Mouse (Mus musculus): ENCODE results near the gene Pabpc1l.
"Not testable (repeated sequence)": the region's sequence is repeated elsewhere in the genome, so short reads cannot be mapped to it uniquely, and the experiment has no call there.

Pabpc1l gene

DNA sequence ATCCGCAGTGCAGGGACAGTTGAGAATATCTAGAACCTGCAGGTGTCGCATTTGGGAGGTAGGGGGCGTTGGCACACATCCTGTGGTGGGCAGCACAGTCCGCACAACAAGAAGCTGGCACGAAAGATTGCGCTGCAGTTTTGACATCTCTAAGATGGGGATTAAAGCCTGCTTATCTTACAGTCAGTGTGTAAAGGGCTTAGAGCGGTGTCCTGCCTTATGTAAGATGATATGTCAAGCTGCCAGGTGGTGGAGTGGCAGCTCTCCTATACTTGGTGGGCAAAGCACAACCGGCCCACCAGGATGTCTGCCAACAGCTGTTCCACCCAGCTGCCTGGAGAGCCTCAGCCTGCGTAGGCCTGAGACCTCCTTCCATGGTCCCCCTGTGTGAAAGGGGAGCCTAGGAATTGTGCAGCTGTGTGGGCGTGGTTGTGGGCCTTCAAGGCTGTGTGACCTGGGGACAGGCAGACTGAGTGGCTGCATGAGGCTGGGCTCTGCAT lies 11.3 kb downstream of the Pabpc1l start:
- DNase-seq (ENCODE audit: low read depth, low spot score), result peak; percentile 44

DNA sequence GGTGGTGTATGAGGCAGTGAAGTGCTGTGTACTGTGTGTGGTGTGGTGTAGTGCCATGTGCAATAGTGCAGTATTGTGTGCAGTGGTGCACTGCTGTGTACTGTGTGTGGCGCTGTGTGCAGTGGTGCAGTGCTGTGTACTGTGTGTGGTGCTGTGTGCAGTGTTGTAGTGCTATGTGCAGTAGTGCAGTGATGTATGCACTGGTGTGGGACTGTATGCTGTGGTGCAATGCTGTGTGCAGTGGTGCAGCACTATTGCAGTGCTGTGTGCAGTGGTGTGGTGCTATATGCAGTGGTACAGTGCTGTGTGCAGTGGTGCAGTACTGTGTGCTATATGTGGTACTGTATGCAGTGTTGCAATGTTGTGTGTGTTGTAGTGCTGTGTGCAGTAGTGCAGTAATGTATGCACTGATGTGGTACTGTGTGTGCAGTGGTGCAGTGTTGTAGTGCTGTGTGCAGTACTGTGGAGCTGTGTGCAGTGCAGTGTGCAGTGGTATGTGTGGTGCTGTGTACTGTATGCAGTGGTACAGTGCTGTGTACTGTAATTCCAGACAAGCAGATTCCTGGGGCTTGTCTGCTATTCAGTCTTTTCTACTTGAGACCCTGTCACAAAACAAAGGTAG lies 13.3 kb downstream of the Pabpc1l start:
- no peak for DNase-seq (ENCODE audit: low read depth, low spot score)

DNA sequence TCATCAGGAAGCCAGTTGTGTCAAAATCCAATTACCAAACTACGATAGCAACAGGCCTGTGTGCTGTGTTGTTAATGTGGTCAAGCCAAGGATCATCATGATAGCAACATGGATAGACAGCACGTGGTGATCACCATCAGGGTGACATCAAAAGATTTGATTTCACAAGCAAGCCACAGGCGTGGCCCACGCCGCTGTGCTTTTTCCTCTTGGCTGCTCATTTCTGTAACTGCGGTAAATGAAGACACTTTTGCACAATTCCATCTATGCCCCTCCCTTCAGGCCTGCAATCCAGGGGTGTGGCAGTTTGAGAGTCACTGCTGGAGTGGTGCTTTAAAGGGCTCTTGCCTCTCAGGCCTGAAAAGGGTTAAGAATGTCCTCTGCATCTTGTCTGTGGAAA lies 15.7 kb downstream of the Pabpc1l start:
- DNase-seq (ENCODE audit: low read depth, low spot score), result no peak

DNA sequence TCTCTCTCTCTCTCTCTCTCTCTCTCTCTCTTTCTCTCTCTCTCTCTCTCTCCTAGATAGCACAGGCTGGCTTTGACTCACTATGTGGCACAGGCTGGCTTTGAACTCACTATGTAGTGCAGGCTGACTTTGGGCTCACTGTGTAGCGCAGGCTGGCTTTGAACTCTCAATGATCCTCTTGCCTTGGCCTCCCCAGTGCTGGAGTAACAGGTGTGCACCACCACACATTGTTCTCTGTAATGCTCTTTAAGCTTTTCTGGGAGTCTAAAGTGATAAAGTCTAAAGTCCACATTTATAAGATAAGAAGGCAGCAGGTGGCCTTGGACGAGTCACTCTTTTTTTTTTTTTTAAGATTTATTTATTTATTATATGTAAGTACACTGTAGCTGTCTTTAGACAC lies 16.3 kb downstream of the Pabpc1l start:
- DNase-seq (ENCODE audit: low read depth, low spot score), result no peak

DNA sequence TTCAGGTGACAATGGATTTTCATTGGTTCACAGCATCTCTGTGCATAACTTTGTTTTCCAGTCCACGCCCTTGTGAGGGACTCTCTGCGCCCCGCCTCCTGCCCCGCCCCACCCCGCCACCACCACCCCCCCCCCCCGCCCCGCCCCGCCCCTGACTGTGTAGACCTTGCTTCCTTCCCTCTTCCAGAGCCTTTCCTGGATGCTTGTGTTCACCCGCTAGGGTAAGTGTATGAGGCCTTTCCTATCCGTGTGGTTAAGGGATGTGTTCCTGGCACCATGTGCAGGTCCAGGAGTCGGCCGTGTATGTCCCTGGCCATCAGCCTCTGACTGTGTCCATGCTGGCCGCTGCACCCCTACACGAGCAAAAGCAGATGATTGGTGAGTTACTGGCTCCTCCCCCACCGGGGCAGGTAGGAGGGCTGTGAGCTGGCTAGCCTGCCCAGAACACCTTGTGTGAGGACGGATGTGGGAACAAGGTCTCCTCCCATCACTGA lies 22.0 kb downstream of the Pabpc1l start:
- no peak for DNase-seq (ENCODE audit: low read depth, low spot score)

DNA sequence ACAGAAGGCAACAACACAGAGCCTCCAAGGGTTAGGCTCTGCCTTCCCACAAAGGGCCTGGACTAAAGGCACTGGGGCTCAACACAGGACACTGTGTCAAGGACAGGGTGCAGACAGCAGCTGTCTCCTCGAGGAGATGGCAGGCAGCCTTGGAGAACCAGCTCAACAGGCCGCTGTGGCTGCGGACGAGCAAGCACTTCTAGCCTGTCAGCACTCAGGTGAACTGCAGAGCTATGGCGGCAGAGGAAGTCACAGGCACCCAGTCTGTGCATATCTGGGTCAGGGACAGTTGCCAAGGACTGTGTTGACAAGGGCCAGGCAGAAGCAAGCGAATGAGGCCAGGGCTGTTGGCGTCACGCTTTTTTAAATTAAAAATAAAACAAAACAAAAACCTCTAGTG lies 28.5 kb downstream of the Pabpc1l start:
- DNase-seq (ENCODE audit: low read depth, low spot score), result no peak

DNA sequence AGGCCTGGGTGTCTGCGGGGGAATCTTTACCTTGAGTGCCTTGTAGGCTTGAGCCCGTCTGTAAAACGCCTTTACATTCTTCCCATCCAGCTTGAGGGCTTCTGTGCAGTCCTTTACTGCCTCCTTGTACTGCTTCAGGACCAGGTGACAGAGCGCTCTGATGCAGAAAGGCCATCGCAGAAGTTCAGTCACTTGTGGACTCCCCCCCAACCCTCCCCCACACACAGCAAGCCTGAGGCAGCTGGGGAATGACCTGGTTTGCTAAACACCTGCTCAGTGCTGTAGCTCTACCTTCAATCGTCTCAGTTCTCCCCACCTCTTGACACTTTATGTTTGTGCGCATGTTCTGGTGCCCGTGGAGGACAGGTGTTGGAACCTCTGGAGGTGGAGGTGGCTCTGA lies 29.4 kb downstream of the Pabpc1l start:
- no peak for DNase-seq (ENCODE audit: low read depth, low spot score)

DNA sequence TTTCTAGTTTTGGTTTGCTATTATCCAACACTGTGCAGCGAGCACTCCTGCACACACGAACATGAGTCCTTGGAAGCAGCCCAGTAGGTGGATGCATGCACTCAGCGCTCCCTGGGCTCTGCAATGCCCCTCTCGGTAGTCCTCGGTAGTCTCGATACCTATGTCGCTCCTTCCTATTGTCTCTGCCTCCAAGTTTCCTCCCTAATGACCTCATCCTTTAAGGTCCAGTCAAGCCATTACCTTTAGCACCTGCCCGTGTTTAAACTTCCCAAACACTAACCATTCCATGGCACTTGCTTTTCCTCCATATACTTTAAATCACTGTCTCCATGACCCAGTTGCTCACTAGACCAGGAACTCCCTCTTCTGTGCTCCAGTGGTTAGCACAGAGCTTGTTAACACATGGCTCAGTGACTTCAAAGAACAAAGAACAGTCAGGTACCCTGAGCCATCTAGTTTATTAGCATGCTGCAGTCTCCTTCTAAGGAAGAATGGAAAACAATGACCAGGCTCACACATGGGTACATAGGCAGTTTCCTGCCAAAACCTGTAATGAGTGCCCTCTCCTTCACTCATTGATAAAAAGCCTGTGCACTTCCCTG lies 34.5 kb downstream of the Pabpc1l start:
- DNase-seq (ENCODE audit: low read depth, low spot score), result no peak

DNA sequence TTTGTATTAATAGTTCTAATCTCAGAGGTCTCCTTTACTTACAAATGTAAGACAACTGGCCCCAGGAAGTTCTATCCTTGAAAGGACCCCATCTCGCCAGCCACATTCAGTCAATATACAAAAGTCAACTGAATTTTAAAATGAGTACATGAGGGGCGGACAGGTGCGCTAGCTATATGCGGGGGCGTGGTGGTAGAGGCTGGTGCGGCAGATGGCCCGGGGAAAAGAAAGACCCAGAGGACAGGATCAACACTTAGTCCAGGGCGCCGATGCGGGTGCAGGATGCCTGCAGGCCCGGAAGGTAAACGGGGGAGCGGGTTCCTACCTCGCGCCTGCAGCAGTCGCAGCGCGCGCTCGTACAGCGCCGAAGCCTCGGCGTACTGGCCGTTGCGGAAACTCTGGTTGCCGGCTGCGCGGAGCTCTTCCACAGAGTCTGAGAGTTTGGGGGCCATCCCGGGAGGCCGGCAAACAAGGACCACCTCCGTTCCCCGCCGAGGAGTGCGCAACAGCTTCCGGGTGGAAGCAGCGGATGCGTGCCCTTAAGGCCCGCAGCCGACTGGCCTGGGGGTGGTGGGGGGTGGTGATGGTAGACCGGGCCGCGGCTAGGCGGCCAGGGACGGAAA lies 45.0 kb downstream of the Pabpc1l start, which contains the start of gene Stk4:
Stk4 (plus strand) TSS at position 181 of the 623 bp plus-strand sequence.
- DNase-seq (ENCODE audit: low read depth, low spot score), result no peak

DNA sequence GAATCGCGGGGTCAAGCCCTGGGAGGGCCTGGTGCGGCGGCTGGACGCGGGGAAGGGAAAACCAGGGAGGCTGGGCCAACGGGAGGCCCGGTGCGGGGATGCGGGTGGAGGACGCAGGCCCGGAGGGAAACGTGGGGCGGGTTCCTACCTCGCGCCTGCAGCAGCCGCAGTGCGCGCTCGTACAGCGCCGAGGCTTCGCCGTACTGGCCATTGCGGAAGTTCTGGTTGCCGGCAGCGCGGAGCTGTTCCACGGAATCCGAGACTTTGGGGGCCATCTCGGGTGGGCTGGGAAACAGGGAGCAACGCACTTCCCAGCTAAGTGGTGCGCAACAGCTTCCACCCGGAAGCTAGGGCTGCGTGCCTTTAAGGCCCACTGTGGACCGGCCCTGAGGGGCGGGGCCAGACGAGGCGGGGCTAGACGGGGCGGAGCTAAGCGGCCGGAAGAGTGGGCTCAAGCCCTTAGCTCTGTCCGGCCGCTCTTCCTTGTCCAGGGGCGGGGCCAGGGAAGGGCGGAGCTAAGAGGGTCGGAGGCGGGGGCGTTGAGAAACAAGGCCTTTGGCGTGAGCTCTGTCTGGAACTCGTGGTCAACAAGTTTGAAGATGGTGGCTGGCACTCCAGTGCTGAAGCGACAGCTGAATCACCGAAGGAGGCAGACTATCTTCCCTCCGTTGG lies 45.7 kb downstream of the Pabpc1l start, which contains the start of gene Tomm34:
Tomm34 (minus strand) TSS at position 405 of the 672 bp plus-strand sequence.
- peak; percentile 92 for DNase-seq (ENCODE audit: low read depth, low spot score)

DNA sequence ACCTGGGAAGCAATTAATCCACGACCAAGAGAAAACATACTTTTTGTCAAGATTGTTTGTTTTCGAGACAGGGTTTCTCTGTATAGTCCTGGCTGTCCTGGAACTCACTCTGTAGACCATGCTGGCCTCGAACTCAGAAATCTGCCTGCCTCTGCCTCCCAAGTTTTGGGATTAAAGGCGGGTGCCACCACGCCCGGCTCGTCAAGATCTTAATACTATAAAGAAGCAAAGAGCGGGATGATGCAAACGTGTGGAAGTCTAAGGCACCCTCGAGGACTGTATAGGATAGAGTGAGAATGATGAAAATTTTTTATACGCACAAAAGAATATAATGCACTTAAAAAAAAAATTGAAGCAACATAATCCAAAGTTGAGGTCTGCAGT lies 46.2 kb downstream of the Pabpc1l start:
- not testable (repeated sequence) for DNase-seq (ENCODE audit: low read depth, low spot score)

DNA sequence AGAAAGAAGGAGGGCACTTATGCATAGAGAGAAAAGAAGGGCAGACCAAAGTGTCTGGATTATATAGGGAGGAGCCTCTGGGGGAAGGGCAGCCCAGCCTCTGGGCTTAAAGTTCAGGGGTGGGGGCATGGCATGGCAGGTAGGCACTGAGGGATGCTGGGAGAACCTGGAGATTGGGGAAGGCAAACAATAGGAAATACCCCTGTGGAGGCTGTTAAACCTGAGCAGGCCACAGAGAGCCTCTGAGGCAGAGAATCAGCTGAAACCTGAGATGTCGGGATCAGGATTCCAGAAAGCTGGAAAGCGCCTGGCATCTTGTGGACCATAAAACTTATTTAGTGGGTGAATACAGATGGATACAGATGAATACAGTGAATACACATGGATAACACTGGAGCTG lies 46.9 kb downstream of the Pabpc1l start:
- DNase-seq (ENCODE audit: low read depth, low spot score), result no peak

DNA sequence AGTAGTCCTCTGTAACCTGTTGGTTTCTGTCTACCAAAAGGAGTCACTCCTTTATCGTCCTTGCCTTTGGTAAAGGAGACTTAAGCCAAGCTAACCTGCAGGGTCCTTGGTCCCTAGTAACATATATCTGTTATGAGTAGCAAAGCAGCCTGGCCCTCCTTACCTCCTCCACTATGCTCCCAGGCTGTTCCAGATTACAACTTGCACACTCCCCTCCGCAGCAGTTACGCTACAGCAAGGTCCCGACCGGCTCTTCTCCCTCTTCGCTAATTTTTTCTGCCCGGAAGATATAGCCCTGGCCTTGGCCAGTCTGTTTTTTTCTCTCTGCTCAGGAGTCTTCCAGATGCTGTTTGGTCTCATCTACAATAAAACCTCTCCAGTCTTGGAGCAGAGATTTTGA lies 47.9 kb downstream of the Pabpc1l start:
- no peak for DNase-seq (ENCODE audit: low read depth, low spot score)

DNA sequence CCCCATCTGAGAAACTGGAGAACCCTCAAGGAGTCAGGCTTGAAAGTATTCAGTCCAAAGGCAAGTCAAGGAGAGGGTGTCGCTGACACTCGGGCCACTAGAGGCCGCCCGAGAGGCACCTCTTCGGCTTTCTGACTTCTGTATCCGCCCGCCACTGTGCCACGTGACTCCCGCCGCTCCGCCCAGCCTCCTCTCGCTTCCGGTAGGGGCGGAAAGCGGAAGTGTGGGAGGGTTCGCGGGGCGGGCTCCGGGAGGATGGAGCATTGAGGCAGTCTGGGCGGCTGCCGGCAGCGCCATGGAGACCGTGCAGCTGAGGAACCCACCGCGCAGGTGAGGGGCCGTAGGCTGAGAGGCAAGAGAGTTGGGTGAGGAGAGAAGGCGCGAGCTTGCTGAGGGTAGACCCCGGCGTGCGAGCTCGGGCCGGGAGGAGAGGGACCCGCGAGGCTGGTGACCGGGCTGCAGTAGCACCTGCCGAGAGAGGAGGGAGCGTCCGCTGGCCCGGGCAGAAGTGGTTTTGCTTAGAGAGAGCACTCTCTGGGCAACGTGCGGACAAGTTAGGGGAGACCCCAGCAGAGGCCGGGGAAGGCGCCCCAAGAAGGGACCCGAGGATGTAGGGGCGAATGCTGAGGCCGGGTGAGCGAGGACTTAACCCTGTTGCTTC lies 48.8 kb downstream of the Pabpc1l start:
- peak; percentile 93 for DNase-seq (ENCODE audit: low read depth, low spot score)

DNA sequence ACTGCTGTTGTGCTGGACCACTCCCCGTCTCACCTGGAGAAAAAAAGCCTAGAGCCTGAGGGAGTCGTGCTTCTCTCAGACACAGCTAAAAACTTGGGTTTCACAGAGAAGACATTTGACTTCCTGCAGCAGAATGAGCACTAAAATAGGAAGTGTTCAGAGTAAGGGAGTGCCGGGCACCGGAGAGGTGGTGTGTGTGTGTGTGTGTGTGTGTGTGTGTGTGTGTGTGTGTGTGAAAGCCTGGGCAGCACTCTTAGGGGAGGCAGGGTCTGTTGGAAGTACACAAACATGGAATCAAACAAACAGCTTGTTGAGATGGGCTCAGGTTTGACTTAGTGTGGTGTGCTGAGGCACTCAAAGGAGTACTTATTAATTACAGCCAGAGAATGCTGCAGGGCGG lies 49.8 kb downstream of the Pabpc1l start:
- DNase-seq (ENCODE audit: low read depth, low spot score), result no peak

DNA sequence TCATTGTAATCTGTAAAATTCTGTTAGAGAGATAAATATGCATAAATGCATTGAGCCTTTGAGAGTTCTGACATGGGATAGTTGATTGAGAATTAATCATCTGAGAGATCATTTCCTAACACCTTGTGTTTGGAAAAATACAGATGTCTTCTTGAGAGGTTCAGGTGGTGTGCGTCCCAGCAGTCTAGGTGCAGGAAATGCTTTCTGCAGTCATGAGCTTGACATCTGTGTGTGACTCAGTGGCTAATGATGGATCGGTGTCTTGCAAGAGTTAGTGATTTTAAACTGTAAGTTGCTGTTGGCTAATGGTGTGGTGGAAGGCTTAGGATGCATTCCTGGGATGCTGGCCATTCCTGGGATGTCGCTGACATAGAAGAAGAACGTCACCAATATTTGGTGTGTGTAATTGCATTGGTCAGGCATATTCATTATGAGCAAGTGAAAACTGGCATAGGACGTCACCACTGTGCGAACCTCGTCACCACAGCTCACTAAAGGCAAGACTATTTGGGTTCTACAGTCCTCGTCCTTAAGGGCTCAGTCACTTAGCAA lies 51.7 kb downstream of the Pabpc1l start:
- no peak for DNase-seq (ENCODE audit: low read depth, low spot score)

DNA sequence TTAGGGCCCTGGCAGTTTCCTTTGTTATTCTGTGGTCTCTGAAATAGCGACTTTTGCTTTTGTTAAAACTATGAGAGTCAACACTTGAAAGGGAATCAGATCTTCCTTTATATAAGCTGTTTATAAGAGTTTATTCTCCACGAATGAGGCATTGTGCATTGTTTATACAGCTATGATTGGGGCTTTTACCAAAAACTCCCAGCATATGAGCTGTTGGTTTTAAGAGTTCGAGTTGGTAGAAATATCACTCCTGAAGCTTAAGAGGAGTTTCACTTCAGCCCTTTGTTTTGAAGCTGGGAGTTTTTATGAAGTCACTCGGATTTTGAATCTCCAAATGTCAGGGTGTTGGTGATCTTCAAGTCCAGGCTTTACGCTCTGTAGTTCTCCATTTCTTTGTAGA lies 52.6 kb downstream of the Pabpc1l start:
- no peak for DNase-seq (ENCODE audit: low read depth, low spot score)

DNA sequence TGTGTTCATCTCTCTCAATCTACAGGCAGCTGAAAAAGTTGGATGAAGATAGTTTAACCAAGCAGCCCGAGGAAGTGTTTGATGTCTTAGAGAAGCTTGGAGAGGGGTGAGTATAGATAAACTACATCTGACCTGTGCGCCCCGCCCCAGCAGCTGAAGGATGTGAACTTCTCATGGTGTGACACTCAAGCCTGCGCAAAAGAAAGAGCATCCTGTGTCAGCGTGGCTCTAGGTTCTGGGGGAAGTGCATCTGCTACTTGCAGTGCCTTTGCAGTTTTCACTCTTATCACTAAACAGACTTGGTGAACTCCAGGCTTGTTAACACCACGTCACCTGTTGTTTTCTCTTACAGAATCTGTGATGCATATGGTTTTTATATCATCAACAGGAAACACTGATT lies 54.2 kb downstream of the Pabpc1l start:
- no peak for DNase-seq (ENCODE audit: low read depth, low spot score)

DNA sequence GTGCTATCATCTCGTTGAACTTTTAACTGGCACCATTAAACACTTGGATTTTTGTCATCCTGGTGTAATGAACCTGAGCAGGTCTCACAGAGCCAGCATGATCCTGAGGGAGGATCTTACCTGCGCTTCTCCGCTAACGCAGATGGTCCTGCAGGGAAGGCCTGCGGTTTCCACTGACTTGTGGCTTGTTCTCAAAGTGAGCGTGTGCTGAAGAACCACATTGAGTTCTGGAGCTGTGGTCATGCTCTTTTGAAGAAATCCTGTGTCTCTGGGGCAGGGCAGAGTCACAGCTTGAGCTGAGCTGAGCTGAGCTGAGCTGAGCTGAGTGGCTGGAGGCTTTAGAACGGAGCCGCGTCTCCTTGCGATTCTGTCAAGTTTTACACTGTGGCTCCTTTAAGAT lies 56.3 kb downstream of the Pabpc1l start:
- DNase-seq (ENCODE audit: low read depth, low spot score), result no peak

DNA sequence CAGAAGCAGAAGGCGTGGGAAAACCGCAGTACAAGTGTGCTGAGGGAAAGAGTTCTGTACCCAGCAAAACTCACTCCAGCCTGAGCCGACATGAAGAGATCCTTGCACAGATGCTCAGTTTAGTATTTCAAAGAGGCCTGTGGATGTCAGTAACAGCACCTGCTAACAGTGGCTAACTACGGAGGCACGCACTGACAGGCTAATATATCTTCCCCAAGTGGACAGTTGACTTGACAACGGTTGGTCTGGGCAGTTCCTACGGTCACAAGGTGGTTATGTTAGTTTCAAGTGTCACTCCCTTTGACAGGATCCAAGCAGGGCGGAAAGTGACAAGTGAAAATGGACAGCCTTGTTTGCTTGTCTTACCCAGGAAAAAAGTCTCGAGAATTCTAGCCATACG lies 56.9 kb downstream of the Pabpc1l start:
- no peak for DNase-seq (ENCODE audit: low read depth, low spot score)

DNA sequence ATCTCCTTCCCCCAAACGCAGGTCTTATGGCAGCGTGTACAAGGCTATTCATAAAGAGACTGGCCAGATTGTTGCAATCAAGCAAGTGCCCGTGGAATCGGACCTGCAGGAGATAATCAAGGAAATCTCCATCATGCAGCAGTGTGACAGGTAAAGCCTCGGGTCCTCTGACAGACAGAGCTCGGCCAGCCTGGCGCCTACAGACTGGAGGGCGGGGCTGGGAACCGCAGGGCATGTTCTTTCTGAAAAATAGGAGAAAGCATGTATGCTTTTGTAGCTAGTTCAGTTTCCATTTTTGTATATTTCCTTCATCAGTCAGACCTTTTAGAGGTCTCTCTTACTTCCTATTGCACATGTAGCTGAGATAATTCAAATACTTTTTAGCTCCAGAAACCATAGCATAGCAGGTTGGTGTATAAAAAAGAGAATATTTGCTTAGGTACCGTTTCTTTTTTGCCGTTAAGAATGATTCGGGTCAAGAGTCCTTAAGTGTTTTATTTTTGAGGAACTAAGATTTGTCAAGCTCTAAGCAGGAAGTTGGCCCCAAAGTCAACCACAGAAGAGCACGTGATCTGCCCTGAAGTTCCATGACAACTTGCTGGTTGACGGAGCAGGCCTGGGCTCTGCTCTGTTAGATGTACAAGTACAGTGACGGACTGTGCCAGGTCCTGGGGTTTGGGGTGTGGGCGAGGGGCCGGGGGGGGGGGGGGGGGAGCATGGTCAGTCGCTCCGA lies 58.5 kb downstream of the Pabpc1l start:
- no peak for DNase-seq (ENCODE audit: low read depth, low spot score)
